Mouse (Mus musculus) kidney, postnatal 0 days (tissue): ENCODE data around the gene Cd1d1. TPM values are rescaled to one million over a fixed set of nuclear protein-coding genes. Genes with fewer than 3 reads are reported as not detected.

Source experiments
- ATAC-seq: fragments of 200-750 bp; cut with Nextera tagmentation; replicated peaks from 2 replicates; pipeline ENCODE4 v1.8.0; 2017; ENCODE audit warnings: low read depth, moderate number of reproducible peaks, moderate TSS enrichment, moderate library complexity; ENCODE audit not compliant: low FRiP score
- DNase-seq: peaks from one replicate; pipeline ENCODE4 v3.0.0-alpha.2; 2016; ENCODE audit warnings: low spot score
- H3K27ac ChIP-seq: fragments of 300-500 bp; sonication (generic); 2 replicates; pipeline ENCODE4 v1.5.1; 2014; ENCODE audit warnings: mild to moderate bottlenecking
- H3K27me3 ChIP-seq: fragments of 300-500 bp; sonication (generic); 2 replicates; pipeline ENCODE4 v1.6.1; 2014; ENCODE audit warnings: low read length, mixed read lengths; ENCODE audit not compliant: insufficient read depth
- H3K36me3 ChIP-seq: fragments of 300-500 bp; sonication (generic); 2 replicates; pipeline ENCODE4 v1.6.1; 2014; ENCODE audit warnings: low read length, mixed read lengths; ENCODE audit not compliant: insufficient read depth
- H3K4me1 ChIP-seq: fragments of 300-500 bp; sonication (generic); replicated peaks from 2 replicates; pipeline ENCODE4 v1.6.1; 2014; ENCODE audit warnings: antibody characterized with exemption, low read length, mixed read lengths; ENCODE audit not compliant: insufficient read depth
- H3K4me2 ChIP-seq: fragments of 300-500 bp; sonication (generic); 2 replicates; pipeline ENCODE4 v1.6.1; 2014; ENCODE audit warnings: mild to moderate bottlenecking, low read length, moderate library complexity, mixed read lengths
- H3K4me3 ChIP-seq: fragments of 300-500 bp; sonication (generic); replicated peaks from 2 replicates; pipeline ENCODE4 v1.5.1; 2014; ENCODE audit warnings: low read depth, low read length
- H3K9ac ChIP-seq: fragments of 300-500 bp; sonication (generic); 2 replicates; pipeline ENCODE4 v1.6.1; 2014; ENCODE audit warnings: low read depth, low read length
- H3K9me3 ChIP-seq: fragments of 300-500 bp; sonication (generic); replicated peaks from 2 replicates; pipeline ENCODE4 v1.6.1; 2016; ENCODE audit warnings: low read length, inconsistent platforms, mixed read lengths
- CTCF ChIP-seq: IDR thresholded peaks from 2 replicates; pipeline ENCODE4 v1.5.1; 2016; ENCODE audit warnings: antibody characterized with exemption, low read depth, mild to moderate bottlenecking, moderate library complexity
- WGBS: fragments of 180-500 bp; shearing (Covaris S2); extraction: QIAGEN DNeasy Blood & Tissue Kit; methylation state at CpG from one replicate; pipeline ENCODE4 v1.1.7; 2014; 5-methylcytosine and 5-hydroxymethylcytosine counted together
- polyA plus RNA-seq: library from polyadenylated mRNA; unstranded; fragments of >200 nt; fragmentation: Nextera tagmentation; extraction: Ambion mirVana; gene quantifications from 2 replicates; pipeline ENCODE4 v1.2.1, GENCODE M21; 2015

Cd1d1 gene
- polyA plus RNA-seq, 1 experiment from 2014 or later: 15.0 TPM

- no peaks in the 10 kb centered on the region for H3K4me1 ChIP-seq
- no peak overlapping the region for H3K4me2 ChIP-seq
- no peak overlapping the region for H3K9ac ChIP-seq
- H3K4me3 ChIP-seq: no peak overlapping the region
- ATAC-seq (no peak), DNase-seq (no peak)
- H3K9me3 ChIP-seq: no peaks in the 10 kb centered on the region
- no peaks in the 10 kb centered on the region for H3K36me3 ChIP-seq
- no peak overlapping the region for H3K27ac ChIP-seq
- 50% methylated on average over 2 of the region's 2 CpGs for WGBS
- no peak for TF ChIP-seq CTCF
- no peaks in the 10 kb centered on the region for H3K27me3 ChIP-seq
These were observed 48.6 kb downstream of the Cd1d1 start for GRCm38 (mm10) chr3:86950652-86951051.

Other genes with a start within 250 kb of the Cd1d1 start
- 2.3 TPM in 2 replicates for gene Dclk2, start 78.6 kb downstream of the Cd1d1 start, polyA plus RNA-seq
- 11.7 and 12.3 TPM in 2 replicates for gene Kirrel, start 175.3 kb upstream of the Cd1d1 start, polyA plus RNA-seq